Mouse (Mus musculus) limb, embryonic 11.5 days (tissue): ENCODE results near the gene Cand1. TPM values are rescaled to one million over a fixed set of nuclear protein-coding genes. Genes with fewer than 3 reads are reported as not detected.

ENCODE experiments used
- ATAC-seq: fragments of 200-750 bp; cut with Nextera tagmentation; 2 replicates; pipeline ENCODE4 v1.8.0; 2017; ENCODE audit warnings: low read depth; ENCODE audit not compliant: insufficient number of reproducible peaks, low FRiP score, low TSS enrichment
- DNase-seq: peaks from one replicate; pipeline ENCODE4 v3.0.0-alpha.2; 2015; ENCODE audit warnings: low spot score
- H3K27ac ChIP-seq: fragments of 300-500 bp; sonication (generic); replicated peaks from 2 replicates; pipeline ENCODE4 v1.5.1; 2014; ENCODE audit warnings: low read depth, mild to moderate bottlenecking, low read length
- H3K27me3 ChIP-seq: fragments of 300-500 bp; sonication (generic); 2 replicates; pipeline ENCODE4 v1.6.1; 2014; ENCODE audit warnings: mild to moderate bottlenecking, low read length, mixed read lengths; ENCODE audit not compliant: control insufficient read depth, insufficient read depth
- H3K36me3 ChIP-seq: fragments of 300-500 bp; sonication (generic); 2 replicates; pipeline ENCODE4 v1.6.1; 2014; ENCODE audit warnings: mild to moderate bottlenecking, low read length, moderate library complexity, mixed read lengths; ENCODE audit not compliant: control insufficient read depth, insufficient read depth
- H3K4me1 ChIP-seq: fragments of 300-500 bp; sonication (generic); 2 replicates; pipeline ENCODE4 v1.6.1; 2014; ENCODE audit warnings: low read length, mixed read lengths; ENCODE audit not compliant: control insufficient read depth, insufficient read depth
- H3K4me2 ChIP-seq: fragments of 300-500 bp; sonication (generic); 2 replicates; pipeline ENCODE4 v1.6.1; 2014; ENCODE audit warnings: low read depth, mild to moderate bottlenecking, moderate library complexity; ENCODE audit not compliant: severe bottlenecking
- H3K4me3 ChIP-seq: fragments of 300-500 bp; sonication (generic); 2 replicates; pipeline ENCODE4 v1.5.1; 2014; ENCODE audit warnings: low read depth, low read length
- H3K9ac ChIP-seq: fragments of 300-500 bp; sonication (generic); 2 replicates; pipeline ENCODE4 v1.6.1; 2014; ENCODE audit warnings: mild to moderate bottlenecking, low read length
- H3K9me3 ChIP-seq: fragments of 300-500 bp; sonication (generic); 2 replicates; pipeline ENCODE4 v1.6.1; 2016; ENCODE audit warnings: low read length; ENCODE audit not compliant: control insufficient read depth
- WGBS: fragments of 180-500 bp; shearing (Covaris S2); extraction: QIAGEN DNeasy Blood & Tissue Kit; methylation state at CpG from one replicate; pipeline ENCODE4 v1.1.7; 2014; 5-methylcytosine and 5-hydroxymethylcytosine counted together
- polyA plus RNA-seq: library from polyadenylated mRNA; unstranded; fragments of >200 nt; fragmentation: Nextera tagmentation; extraction: Ambion mirVana; gene quantifications from 2 replicates; pipeline ENCODE4 v1.2.1, GENCODE M21; 2014

The Cand1 gene
- polyA plus RNA-seq, 1 experiment from 2014 or later: 127 TPM

DNA sequence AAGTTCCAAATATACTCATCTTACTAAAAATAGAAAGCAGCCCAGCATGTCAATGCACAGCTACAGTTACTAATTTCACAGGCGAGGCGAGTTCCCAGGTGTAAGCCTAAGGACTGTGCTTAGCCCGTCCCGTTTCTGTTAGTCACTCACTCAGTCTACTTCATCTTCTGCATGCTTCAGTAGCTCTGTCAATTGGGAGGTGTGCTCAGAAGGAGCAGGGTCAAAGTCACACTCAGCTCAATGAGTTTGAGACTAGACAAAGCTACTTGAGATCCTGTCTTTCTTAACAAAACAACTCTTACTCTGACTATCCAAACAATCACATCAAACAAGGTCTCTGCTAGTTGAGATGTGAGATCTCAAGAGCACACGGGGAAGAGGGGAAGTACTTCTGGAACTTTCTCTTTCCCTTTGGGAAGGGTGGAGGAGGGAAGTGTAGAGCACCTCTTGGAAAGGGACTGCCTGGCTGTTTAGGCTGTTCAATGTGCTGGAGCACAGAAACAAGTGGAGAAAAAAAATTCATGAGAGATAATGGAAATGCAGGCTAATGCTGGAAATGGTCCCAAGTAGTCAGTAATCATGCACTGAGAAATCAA lies 9.7 kb downstream of the Cand1 start:
- Histone ChIP-seq H3K36me3 (peaks cover 6% of the 10 kb centered on the region), H3K4me1 (no peaks in the 10 kb centered on the region), H3K27me3 (no peaks in the 10 kb centered on the region), H3K4me3 (no peak overlapping the region), H3K27ac (no peak overlapping the region), H3K9ac (no peak overlapping the region), H3K9me3 (no peaks in the 10 kb centered on the region), H3K4me2 (no peak overlapping the region)
- DNase-seq (no peak), ATAC-seq (no peak)
- 84% methylated on average over 5 of the region's 5 CpGs for WGBS

GRCm38 (mm10) chr10:119223686-119224085 lies 16.2 kb downstream of the Cand1 start:
- no peaks in the 10 kb centered on the region for H3K27me3 ChIP-seq
- ATAC-seq (no peak), DNase-seq (no peak)
- peaks cover 11% of the 10 kb centered on the region; the same call in 1 of the 2 replicates for H3K36me3 ChIP-seq
- H3K27ac ChIP-seq: no peak overlapping the region
- WGBS: 85% methylated on average over 4 of the region's 4 CpGs
- no peaks in the 10 kb centered on the region for H3K4me1 ChIP-seq
- H3K4me3 ChIP-seq: no peak overlapping the region
- H3K4me2 ChIP-seq: no peak overlapping the region
- H3K9me3 ChIP-seq: no peaks in the 10 kb centered on the region
- no peak overlapping the region for H3K9ac ChIP-seq

- Histone ChIP-seq H3K4me2 (no peak overlapping the region), H3K9ac (no peak overlapping the region), H3K27me3 (no peaks in the 10 kb centered on the region), H3K4me3 (no peak overlapping the region), H3K36me3 (peaks cover 16% of the 10 kb centered on the region; the same call in 1 of the 2 replicates), H3K4me1 (no peaks in the 10 kb centered on the region), H3K9me3 (no peaks in the 10 kb centered on the region), H3K27ac (no peak overlapping the region)
- 92% methylated on average over 5 of the region's 5 CpGs for WGBS
- DNase-seq (no peak), ATAC-seq (no peak)
Measured at GRCm38 (mm10) chr10:119221631-119222030, 18.2 kb downstream of the Cand1 start.

DNA sequence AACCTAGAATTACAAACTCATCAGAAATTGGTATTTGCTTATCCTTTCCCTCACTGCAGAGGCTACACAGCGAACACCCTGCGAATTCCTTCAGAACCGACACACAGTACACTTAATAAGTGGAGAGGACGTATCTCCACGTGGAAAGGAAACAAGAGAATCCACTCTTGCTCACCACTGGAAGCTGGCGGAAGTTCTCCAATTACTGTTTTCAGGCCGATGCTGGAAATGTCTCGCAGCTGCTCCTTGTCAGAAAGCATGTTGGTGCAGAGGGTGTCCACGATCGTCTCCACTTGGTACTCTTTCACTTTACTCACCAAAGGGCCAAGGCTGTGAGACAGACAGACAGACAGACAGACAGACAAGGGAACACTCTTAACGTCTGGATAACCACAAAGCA lies 20.4 kb downstream of the Cand1 start:
- Histone ChIP-seq H3K27me3 (no peaks in the 10 kb centered on the region), H3K36me3 (peaks cover 15% of the 10 kb centered on the region), H3K4me2 (no peak overlapping the region), H3K9me3 (no peaks in the 10 kb centered on the region), H3K27ac (no peak overlapping the region), H3K4me3 (no peak overlapping the region), H3K9ac (no peak overlapping the region), H3K4me1 (no peaks in the 10 kb centered on the region)
- ATAC-seq: no peak
- WGBS: 78% methylated on average over 11 of the region's 11 CpGs
- DNase-seq: no peak

GRCm38 (mm10) chr10:119218274-119219080 lies 21.4 kb downstream of the Cand1 start:
- peaks cover 18% of the 10 kb centered on the region for H3K36me3 ChIP-seq
- ATAC-seq: no peak
- 92% methylated on average over 15 of the region's 15 CpGs for WGBS

GRCm38 (mm10) chr10:119212443-119212842 lies 27.4 kb downstream of the Cand1 start:
- Histone ChIP-seq H3K9ac (no peak overlapping the region), H3K9me3 (no peaks in the 10 kb centered on the region), H3K27me3 (no peaks in the 10 kb centered on the region), H3K27ac (no peak overlapping the region), H3K4me1 (no peaks in the 10 kb centered on the region), H3K4me3 (no peak overlapping the region), H3K36me3 (peaks cover 37% of the 10 kb centered on the region), H3K4me2 (no peak overlapping the region)
- 66% methylated on average over 5 of the region's 5 CpGs for WGBS
- ATAC-seq (no peak), DNase-seq (no peak)

More at GRCm38 (mm10) chr10:119218274-119219080, 21.4 kb downstream of the Cand1 start:
- Histone ChIP-seq H3K27me3 (no peaks in the 10 kb centered on the region), H3K9me3 (no peaks in the 10 kb centered on the region), H3K4me3 (no peak overlapping the region), H3K4me1 (no peaks in the 10 kb centered on the region), H3K9ac (no peak overlapping the region), H3K4me2 (no peak overlapping the region), H3K27ac (no peak overlapping the region)
- DNase-seq: no peak

GRCm38 (mm10) chr10:119211251-119211650 lies 28.6 kb downstream of the Cand1 start:
- peaks cover 40% of the 10 kb centered on the region for H3K36me3 ChIP-seq
- ATAC-seq: no peak

GRCm38 (mm10) chr10:119206309-119206932 lies 33.4 kb downstream of the Cand1 start:
- no peaks in the 10 kb centered on the region for H3K4me1 ChIP-seq
- no peak overlapping the region for H3K4me2 ChIP-seq
- ATAC-seq (no peak), DNase-seq (no peak)
- H3K36me3 ChIP-seq: peaks cover 37% of the 10 kb centered on the region
- H3K4me3 ChIP-seq: no peak overlapping the region
- H3K9ac ChIP-seq: no peak overlapping the region
- H3K27ac ChIP-seq: no peak overlapping the region
- no peaks in the 10 kb centered on the region for H3K9me3 ChIP-seq
- no peaks in the 10 kb centered on the region for H3K27me3 ChIP-seq
- 95% methylated on average over 8 of the region's 8 CpGs for WGBS

More at GRCm38 (mm10) chr10:119211251-119211650, 28.6 kb downstream of the Cand1 start:
- DNase-seq: no peak
- 78% methylated on average over 11 of the region's 11 CpGs for WGBS
- H3K27me3 ChIP-seq: no peaks in the 10 kb centered on the region
- no peak overlapping the region for H3K27ac ChIP-seq
- H3K9ac ChIP-seq: no peak overlapping the region
- no peaks in the 10 kb centered on the region for H3K4me1 ChIP-seq
- H3K4me2 ChIP-seq: no peak overlapping the region
- no peak overlapping the region for H3K4me3 ChIP-seq
- no peaks in the 10 kb centered on the region for H3K9me3 ChIP-seq
